Mouse (Mus musculus): Measurements from ENCODE around the gene Rasal2.

The Rasal2 gene

GRCm38 (mm10) chr1:157343519-157343918 is 68.9 kb downstream of the Rasal2 start:
- DNase-seq (ENCODE audit: low read depth, low spot score), result no peak

GRCm38 (mm10) chr1:157334834-157335233 is 77.6 kb downstream of the Rasal2 start:
- DNase-seq (ENCODE audit: low read depth, low spot score), result no peak

GRCm38 (mm10) chr1:157328068-157328467 is 84.3 kb downstream of the Rasal2 start:
- no peak for DNase-seq (ENCODE audit: low read depth, low spot score)

GRCm38 (mm10) chr1:157323091-157323490 is 89.3 kb downstream of the Rasal2 start:
- no peak for DNase-seq (ENCODE audit: low read depth, low spot score)

GRCm38 (mm10) chr1:157318896-157319295 is 93.5 kb downstream of the Rasal2 start:
- no peak for DNase-seq (ENCODE audit: low read depth, low spot score)

- no peak for DNase-seq (ENCODE audit: low read depth, low spot score)
These were observed 111.1 kb downstream of the Rasal2 start for GRCm38 (mm10) chr1:157301266-157301665.

GRCm38 (mm10) chr1:157299559-157299958 is 112.8 kb downstream of the Rasal2 start:
- no peak for DNase-seq (ENCODE audit: low read depth, low spot score)

- no peak for DNase-seq (ENCODE audit: low read depth, low spot score)
These were observed 113.4 kb downstream of the Rasal2 start for GRCm38 (mm10) chr1:157298990-157299389.

- no peak for DNase-seq (ENCODE audit: low read depth, low spot score)
These were observed 115.3 kb downstream of the Rasal2 start for GRCm38 (mm10) chr1:157297137-157297536.

- no peak for DNase-seq (ENCODE audit: low read depth, low spot score)
These were observed 116.5 kb downstream of the Rasal2 start for GRCm38 (mm10) chr1:157295868-157296267.

GRCm38 (mm10) chr1:157290173-157290572 is 122.2 kb downstream of the Rasal2 start:
- no peak for DNase-seq (ENCODE audit: low read depth, low spot score)

- DNase-seq (ENCODE audit: low read depth, low spot score), result no peak
These were observed 123.1 kb downstream of the Rasal2 start for GRCm38 (mm10) chr1:157289251-157289650.

GRCm38 (mm10) chr1:157286561-157286960 is 125.8 kb downstream of the Rasal2 start:
- no peak for DNase-seq (ENCODE audit: low read depth, low spot score)

- DNase-seq (ENCODE audit: low read depth, low spot score), result no peak
These were observed 127.0 kb downstream of the Rasal2 start for GRCm38 (mm10) chr1:157285366-157285765.

- no peak for DNase-seq (ENCODE audit: low read depth, low spot score)
These were observed 131.6 kb downstream of the Rasal2 start for GRCm38 (mm10) chr1:157280781-157281180.

- no peak for DNase-seq (ENCODE audit: low read depth, low spot score)
These were observed 136.6 kb downstream of the Rasal2 start for GRCm38 (mm10) chr1:157275672-157276307.

GRCm38 (mm10) chr1:157267894-157268293 is 144.5 kb downstream of the Rasal2 start:
- no peak for DNase-seq (ENCODE audit: low read depth, low spot score)

- no peak for DNase-seq (ENCODE audit: low read depth, low spot score)
These were observed 155.8 kb downstream of the Rasal2 start for GRCm38 (mm10) chr1:157256562-157256961.

- DNase-seq (ENCODE audit: low read depth, low spot score), result no peak
These were observed 156.6 kb downstream of the Rasal2 start for GRCm38 (mm10) chr1:157255776-157256175.

GRCm38 (mm10) chr1:157253600-157254490 is 158.6 kb downstream of the Rasal2 start:
- DNase-seq (ENCODE audit: low read depth, low spot score), result no peak

- DNase-seq (ENCODE audit: low read depth, low spot score), result no peak
These were observed 164.3 kb downstream of the Rasal2 start for GRCm38 (mm10) chr1:157248112-157248511.

GRCm38 (mm10) chr1:157247341-157247740 is 165.1 kb downstream of the Rasal2 start:
- no peak for DNase-seq (ENCODE audit: low read depth, low spot score)

- DNase-seq (ENCODE audit: low read depth, low spot score), result no peak
These were observed 165.6 kb downstream of the Rasal2 start for GRCm38 (mm10) chr1:157246779-157247178.

All from retina, adult 2 months (tissue).